14 mouse cellular contexts compared by ENCODE assay signal in genomic region chr3:51901151-51901550, GRCm38 (mm10).
A peak's percentile ranks its signal among the peaks of the same experiment; 100 is the strongest.
DNase-seq lines count a peak whose midpoint lies in the region; ATAC-seq and TF ChIP-seq lines count a peak whose summit lies in the region.
"Had no signal": no experiment of that assay in that cellular context is flagged by ENCODE, and none has a peak within 500 bp of the region (broad histone marks: within the 10 kb centered on the region; RNA-seq: fewer than 3 reads in every experiment).

No protein-coding gene starts in this region.

- H3K9ac ChIP-seq in forebrain, embryonic 14.5 days (ENCODE audit: low read length), result no peak overlapping the region
- no peak overlapping the region for H3K9ac ChIP-seq in lung, embryonic 14.5 days
- H3K9ac ChIP-seq in forebrain, postnatal 0 days, result no peak overlapping the region
- H3K9ac ChIP-seq in neural tube, embryonic 15.5 days (replicated peaks), result no peak overlapping the region
- H3K9ac ChIP-seq: liver, embryonic 15.5 days had no signal

- no peak overlapping the region for H3K4me3 ChIP-seq in forebrain, embryonic 10.5 days
- no peak overlapping the region for H3K4me3 ChIP-seq in forebrain, embryonic 14.5 days (ENCODE audit: low read depth, low read length)
- H3K4me3 ChIP-seq in lung, embryonic 14.5 days (ENCODE audit: low read depth, low read length), result no peak overlapping the region
- no peak overlapping the region for H3K4me3 ChIP-seq in forebrain, postnatal 0 days (ENCODE audit: low read depth, low read length)
- H3K4me3 ChIP-seq in neural tube, embryonic 15.5 days (replicated peaks), result no peak overlapping the region
- H3K4me3 ChIP-seq: embryonic facial prominence, embryonic 12.5 days; liver, embryonic 15.5 days; megakaryocyte, embryonic 14.5 days had no signal

- WGBS in forebrain, embryonic 10.5 days, result 70% methylated on average over 2 of the region's 2 CpGs
- 49% methylated on average over 2 of the region's 2 CpGs for WGBS in forebrain, embryonic 14.5 days
- 25% methylated on average over 2 of the region's 2 CpGs for WGBS in lung, embryonic 14.5 days
- WGBS in forebrain, postnatal 0 days, result 43% methylated on average over 2 of the region's 2 CpGs
- WGBS in neural tube, embryonic 15.5 days, result 41% methylated on average over 2 of the region's 2 CpGs

- no peak for DNase-seq in forebrain, embryonic 10.5 days (ENCODE audit: extremely low spot score, low spot score)
- DNase-seq in forebrain, embryonic 14.5 days (ENCODE audit: low spot score), result no peak
- DNase-seq in lung, embryonic 14.5 days, result no peak
- DNase-seq in lung, postnatal 10 days, result no peak
- DNase-seq in forebrain, postnatal 0 days, result no peak
- DNase-seq in right cerebral cortex, postnatal 25 days, result no peak
- DNase-seq in left cerebral cortex, adult 9 months (ENCODE audit: low spot score in 2 of 2), result no peak
- DNase-seq: cerebellum, adult 11-12 months; thymus, adult 2 months had no signal

- H3K36me3 ChIP-seq in forebrain, embryonic 10.5 days (replicated peaks), result 0 out of 2 replicates have a peak, but pooled peaks cover 2% of the 10 kb centered on the region
- H3K36me3 ChIP-seq in forebrain, embryonic 14.5 days (ENCODE audit: control insufficient read depth, insufficient read depth, low read length), result no peaks in the 10 kb centered on the region
- no peaks in the 10 kb centered on the region for H3K36me3 ChIP-seq in lung, embryonic 14.5 days (ENCODE audit: insufficient read depth)
- no peaks in the 10 kb centered on the region for H3K36me3 ChIP-seq in forebrain, postnatal 0 days (ENCODE audit: insufficient read depth)
- no peaks in the 10 kb centered on the region for H3K36me3 ChIP-seq in neural tube, embryonic 15.5 days
- H3K36me3 ChIP-seq: embryonic facial prominence, embryonic 12.5 days; liver, embryonic 15.5 days had no signal

- H3K27ac ChIP-seq in forebrain, embryonic 10.5 days, result peak overlapping the region; percentile 31; the same call in 1 of the 2 replicates
- H3K27ac ChIP-seq in forebrain, embryonic 14.5 days (ENCODE audit: low read depth, low read length), result no peak overlapping the region
- peak overlapping the region; percentile 83 for H3K27ac ChIP-seq in lung, embryonic 14.5 days (ENCODE audit: low read depth)
- H3K27ac ChIP-seq in forebrain, postnatal 0 days (ENCODE audit: low read depth, low read length), result 0 out of 2 replicates have a peak overlapping the region, but pooled peaks have one; percentile 35
- peak overlapping the region; percentile 68 for H3K27ac ChIP-seq in neural tube, embryonic 15.5 days (replicated peaks)
- H3K27ac ChIP-seq: embryonic facial prominence, embryonic 12.5 days; liver, embryonic 15.5 days had no signal

- ATAC-seq in forebrain, embryonic 14.5 days, result no peak
- peak; percentile 32; the same call in 1 of the 2 replicates for ATAC-seq in lung, embryonic 14.5 days (ENCODE audit: insufficient read depth)
- peak; percentile 12; the same call in 1 of the 2 replicates for ATAC-seq in forebrain, postnatal 0 days
- peak; percentile 13; the same call in 1 of the 2 replicates for ATAC-seq in neural tube, embryonic 15.5 days (ENCODE audit: low FRiP score)
- ATAC-seq: inflammation-experienced regulatory T-cells, adult 6 months had no signal

- no peak for TF ChIP-seq CTCF in lung, embryonic 14.5 days (IDR thresholded peaks at IDR 0.05; ENCODE audit: low read depth)
- no peak for TF ChIP-seq CTCF in forebrain, postnatal 0 days (IDR thresholded peaks at IDR 0.05; ENCODE audit: low read depth)

- H3K27me3 ChIP-seq in forebrain, embryonic 10.5 days (ENCODE audit: poor library complexity, severe bottlenecking), result no peaks in the 10 kb centered on the region
- no peaks in the 10 kb centered on the region for H3K27me3 ChIP-seq in forebrain, embryonic 14.5 days (replicated peaks; ENCODE audit: control insufficient read depth, insufficient read depth, low read length)
- no peaks in the 10 kb centered on the region for H3K27me3 ChIP-seq in lung, embryonic 14.5 days (ENCODE audit: insufficient read depth, low read length)
- H3K27me3 ChIP-seq in forebrain, postnatal 0 days (ENCODE audit: insufficient read depth, low read length), result no peaks in the 10 kb centered on the region
- no peaks in the 10 kb centered on the region for H3K27me3 ChIP-seq in neural tube, embryonic 15.5 days (replicated peaks)
- H3K27me3 ChIP-seq: embryonic facial prominence, embryonic 12.5 days; liver, embryonic 15.5 days; megakaryocyte, embryonic 14.5 days had no signal

- no peaks in the 10 kb centered on the region for H3K9me3 ChIP-seq in forebrain, embryonic 10.5 days
- H3K9me3 ChIP-seq in forebrain, embryonic 14.5 days (replicated peaks; ENCODE audit: control insufficient read depth, low read length), result no peaks in the 10 kb centered on the region
- H3K9me3 ChIP-seq in lung, embryonic 14.5 days (ENCODE audit: low read depth, low read length), result no peaks in the 10 kb centered on the region
- H3K9me3 ChIP-seq in forebrain, postnatal 0 days (ENCODE audit: low read length), result no peaks in the 10 kb centered on the region
- H3K9me3 ChIP-seq in neural tube, embryonic 15.5 days (replicated peaks), result no peaks in the 10 kb centered on the region
- H3K9me3 ChIP-seq: embryonic facial prominence, embryonic 12.5 days; liver, embryonic 15.5 days had no signal

- H3K4me2 ChIP-seq in forebrain, embryonic 14.5 days (ENCODE audit: low read length), result no peak overlapping the region
- H3K4me2 ChIP-seq in lung, embryonic 14.5 days, result no peak overlapping the region
- H3K4me2 ChIP-seq in forebrain, postnatal 0 days (ENCODE audit: low read depth), result no peak overlapping the region
- H3K4me2 ChIP-seq in neural tube, embryonic 15.5 days, result no peak overlapping the region
- H3K4me2 ChIP-seq: embryonic facial prominence, embryonic 12.5 days; liver, embryonic 15.5 days had no signal

- H3K4me1 ChIP-seq in forebrain, embryonic 10.5 days, result peaks cover 50% of the 10 kb centered on the region
- H3K4me1 ChIP-seq in forebrain, embryonic 14.5 days (ENCODE audit: control insufficient read depth, insufficient read depth, low read length), result peaks cover 12% of the 10 kb centered on the region
- H3K4me1 ChIP-seq in lung, embryonic 14.5 days (ENCODE audit: insufficient read depth), result peaks cover 13% of the 10 kb centered on the region
- no peaks in the 10 kb centered on the region; the same call in 1 of the 2 replicates for H3K4me1 ChIP-seq in forebrain, postnatal 0 days (ENCODE audit: insufficient read depth)
- H3K4me1 ChIP-seq in neural tube, embryonic 15.5 days, result peaks cover 18% of the 10 kb centered on the region
- H3K4me1 ChIP-seq: liver, embryonic 15.5 days had no signal
